Mouse (Mus musculus) bone marrow macrophage, adult 2 months (primary cell): ENCODE results near the gene Pde12.

Experiments
- CTCF ChIP-seq: IDR thresholded peaks from 2 replicates; pipeline ENCODE4 v1.5.1; 2012; ENCODE audit warnings: low read depth, mild to moderate bottlenecking, low read length, moderate library complexity
- POLR2A ChIP-seq: IDR thresholded peaks from 2 replicates; pipeline ENCODE4 v1.6.1; 2012; ENCODE audit warnings: mild to moderate bottlenecking, low read depth, low read length, borderline replicate concordance

GRCm38 (mm10) chr14:26660233-26660632 lies 9.4 kb downstream of the Pde12 start:
- TF ChIP-seq CTCF (no peak), POLR2A (no peak)
